Mouse (Mus musculus) heart, adult 10 weeks (tissue): ENCODE measurements around the gene Tgm2. TPM values are rescaled to one million over a fixed set of nuclear protein-coding genes. Genes with fewer than 3 reads are reported as not detected.

Experiments used
- polyA plus RNA-seq: library from polyadenylated mRNA; stranded (reverse); fragments of 350-450 nt; fragmentation: Illumina TruSeq; extraction: RNeasy Lipid Tissue Mini Kit (QIAGEN cat#74804); gene quantifications from one replicate; pipeline ENCODE4 v1.2.3, GENCODE M21; 2014; ENCODE audit warnings: low read depth, low replicate concordance

Gene Tgm2
- polyA plus RNA-seq: 162 TPM

GRCm38 (mm10) chr2:158146223-158146622 lies at the start of gene Tgm2:
Gene Tgm2 (minus strand): TSS chr2:158146436.

Other genes starting within 250 kb of the Tgm2 start
- not detected for gene Vstm2l, start 231.8 kb downstream of the Tgm2 start, polyA plus RNA-seq
- 21.2 TPM for gene Tti1, start 118.0 kb downstream of the Tgm2 start, polyA plus RNA-seq
- gene Rprd1b, start 117.9 kb downstream of the Tgm2 start, polyA plus RNA-seq: 20.4 TPM
- gene D630003M21Rik, start 82.8 kb upstream of the Tgm2 start, polyA plus RNA-seq: 5.9 TPM
- gene Bpi, start 111.7 kb upstream of the Tgm2 start, polyA plus RNA-seq: not detected
- 8.2 TPM for gene Lbp, start 160.1 kb upstream of the Tgm2 start, polyA plus RNA-seq
- gene Snhg11, start 229.2 kb upstream of the Tgm2 start, polyA plus RNA-seq: 0.50 TPM